In the genomic region with DNA sequence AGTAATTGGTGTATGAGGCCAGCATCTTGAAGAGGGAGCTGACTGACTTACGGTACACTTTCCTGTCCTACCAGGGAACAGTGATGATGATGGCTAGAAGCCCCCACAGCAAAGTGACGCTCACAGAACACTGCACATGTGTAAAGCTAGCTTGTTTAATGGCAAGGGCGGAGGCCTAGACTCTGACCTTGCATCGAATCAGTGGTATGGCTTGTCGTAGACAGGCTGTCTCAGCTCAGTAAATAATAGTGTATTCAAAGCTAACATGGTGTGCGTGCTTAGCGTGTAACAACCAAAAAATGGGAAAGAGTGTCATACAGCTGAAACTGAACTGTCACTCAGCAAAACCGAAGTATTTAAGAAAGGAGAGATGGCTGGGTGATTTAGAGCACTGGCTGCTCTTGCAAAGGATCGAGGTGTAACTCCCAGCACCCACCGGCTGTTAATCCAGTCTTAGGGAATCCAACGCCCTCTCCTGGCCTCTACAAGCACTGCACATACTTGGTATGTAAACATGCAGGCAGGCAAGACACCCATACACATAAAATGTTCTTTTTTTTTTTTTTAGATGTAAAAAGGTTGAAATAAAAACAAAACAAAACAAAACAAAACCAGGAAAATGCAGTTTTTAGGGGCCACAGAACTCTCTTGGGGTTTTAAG, we compare ENCODE assay signal across 12 mouse cellular contexts.
A peak's percentile ranks its signal among the peaks of the same experiment; 100 is the strongest.
DNase-seq lines count a peak whose midpoint lies in the region; ATAC-seq and TF ChIP-seq lines count a peak whose summit lies in the region.
"Had no signal": no experiment of that assay in that cellular context is flagged by ENCODE, and none has a peak within 500 bp of the region (broad histone marks: within the 10 kb centered on the region; RNA-seq: fewer than 3 reads in every experiment).

No protein-coding gene starts in this region.

- 0 out of 2 replicates have a peak, but pooled peaks cover 7% of the 10 kb centered on the region for H3K36me3 ChIP-seq in kidney, postnatal 0 days (ENCODE audit: insufficient read depth, low read length)

- H3K4me1 ChIP-seq in kidney, postnatal 0 days (replicated peaks; ENCODE audit: insufficient read depth, low read length): no peaks in the 10 kb centered on the region

- H3K9me3 ChIP-seq in kidney, postnatal 0 days (replicated peaks; ENCODE audit: low read length): no peaks in the 10 kb centered on the region
- H3K9me3 ChIP-seq: forebrain, embryonic 15.5 days had no signal

- H3K27ac ChIP-seq in kidney, postnatal 0 days: no peak overlapping the region
- H3K27ac ChIP-seq: forebrain, embryonic 15.5 days had no signal

- H3K9ac ChIP-seq in kidney, postnatal 0 days (ENCODE audit: low read depth, low read length): no peak overlapping the region
- H3K9ac ChIP-seq: forebrain, embryonic 15.5 days had no signal

- no peak for ATAC-seq in kidney, postnatal 0 days (replicated peaks; ENCODE audit: low FRiP score, low read depth)
- ATAC-seq: forebrain, embryonic 15.5 days had no signal

- no peaks in the 10 kb centered on the region for H3K27me3 ChIP-seq in kidney, postnatal 0 days (ENCODE audit: insufficient read depth, low read length)
- H3K27me3 ChIP-seq: forebrain, embryonic 15.5 days had no signal

- H3K4me2 ChIP-seq in kidney, postnatal 0 days (ENCODE audit: low read length): no peak overlapping the region
- H3K4me2 ChIP-seq: forebrain, embryonic 15.5 days had no signal

- H3K4me3 ChIP-seq in kidney, postnatal 0 days (replicated peaks; ENCODE audit: low read depth, low read length): no peak overlapping the region
- H3K4me3 ChIP-seq: forebrain, embryonic 15.5 days had no signal

- 59% methylated on average over 11 of the region's 11 CpGs for WGBS in kidney, postnatal 0 days

- TF ChIP-seq CTCF in kidney, postnatal 0 days (IDR thresholded peaks at IDR 0.05; ENCODE audit: low read depth): peak; percentile 51; the same call in 1 of the 2 replicates

- DNase-seq in kidney, postnatal 0 days (ENCODE audit: low spot score): peak; percentile 36
- no peak for DNase-seq in kidney, postnatal 36 days
- DNase-seq in 416B (ENCODE audit: low read depth) (peak; percentile 54), ZHBTc4 (ENCODE audit: low read depth, low spot score) (peak; percentile 78)
- DNase-seq in CD4-positive helper T cell, adult 2 months (ENCODE audit: low read depth, low spot score): peak; percentile 6
- no peak for DNase-seq in right cerebral cortex, postnatal 14 days
- no peak for DNase-seq in ovary, postnatal 36 days (ENCODE audit: low spot score)
- DNase-seq: heart, adult 18-20 months; heart, postnatal 4 days; kidney, adult 18-20 months; midbrain, embryonic 14.5 days had no signal

Comparison
In these comparisons a context has a peak if more than half of its experiments do, and no peak if none do; other contexts are left out.
1. DNase-seq: peak in kidney, postnatal 0 days (single experiment), 416B (single experiment), CD4-positive helper T cell, adult 2 months (single experiment) and ZHBTc4 (single experiment); none in kidney, postnatal 36 days (0 of 2), right cerebral cortex, postnatal 14 days (single experiment) and ovary, postnatal 36 days (single experiment).